Mouse (Mus musculus) testis, adult 2 months (tissue): ENCODE measurements around the gene Sipa1l1. TPM values are rescaled to one million over a fixed set of nuclear protein-coding genes. Genes with fewer than 3 reads are reported as not detected.
"Not testable (repeated sequence)": the region's sequence is repeated elsewhere in the genome, so short reads cannot be mapped to it uniquely, and the experiment has no call there.

ENCODE experiments used
- H3K27ac ChIP-seq: fragments of 200-500 bp; 2 replicates; pipeline ENCODE4 v1.5.1; 2012; ENCODE audit warnings: low read depth, low read length; ENCODE audit not compliant: control insufficient read depth, insufficient read depth
- H3K27me3 ChIP-seq: fragments of 200-500 bp; 2 replicates; pipeline ENCODE4 v1.6.1; 2012; ENCODE audit warnings: mild to moderate bottlenecking, low read length, moderate library complexity; ENCODE audit not compliant: control insufficient read depth, insufficient read depth
- H3K36me3 ChIP-seq: fragments of 200-500 bp; 2 replicates; pipeline ENCODE4 v1.6.1; 2012; ENCODE audit warnings: mild to moderate bottlenecking, low read length; ENCODE audit not compliant: control insufficient read depth, insufficient read depth
- H3K4me1 ChIP-seq: fragments of 200-500 bp; 2 replicates; pipeline ENCODE4 v1.6.1; 2012; ENCODE audit warnings: low read length; ENCODE audit not compliant: control insufficient read depth, insufficient read depth
- H3K4me3 ChIP-seq: fragments of 200-500 bp; 2 replicates; pipeline ENCODE4 v1.5.1; 2012; ENCODE audit warnings: low read depth, mild to moderate bottlenecking, low read length, moderate library complexity, mixed read lengths; ENCODE audit not compliant: control insufficient read depth
- CTCF ChIP-seq: fragments of 200-500 bp; IDR thresholded peaks from 2 replicates; pipeline ENCODE4 v1.5.1; 2012; ENCODE audit warnings: low read depth, mild to moderate bottlenecking, inconsistent platforms, low read length, moderate library complexity; ENCODE audit not compliant: control insufficient read depth, insufficient read depth, insufficient replicate concordance
- POLR2A ChIP-seq: fragments of 200-500 bp; IDR thresholded peaks from 2 replicates; pipeline ENCODE4 v1.6.1; 2012; ENCODE audit warnings: low read depth, mild to moderate bottlenecking, inconsistent platforms, low read length, moderate library complexity; ENCODE audit not compliant: control insufficient read depth
- polyA plus RNA-seq: library from polyadenylated mRNA; depleted of rRNA; stranded (reverse); fragments of >200 nt; gene quantifications from 2 replicates; pipeline ENCODE4 v1.2.3, GENCODE M21; 2012

Gene Sipa1l1
- polyA plus RNA-seq, 1 experiment, result 19.5 TPM

GRCm38 (mm10) chr12:82474409-82474808, 305.3 kb downstream of the Sipa1l1 start:
- H3K27me3 ChIP-seq, result no peaks in the 10 kb centered on the region
- H3K36me3 ChIP-seq, result no peaks in the 10 kb centered on the region
- no peak overlapping the region for H3K4me3 ChIP-seq
- TF ChIP-seq POLR2A (no peak), CTCF (no peak)
- peaks cover 16% of the 10 kb centered on the region for H3K4me1 ChIP-seq
- H3K27ac ChIP-seq, result no peak overlapping the region

GRCm38 (mm10) chr12:82476028-82476427, 306.9 kb downstream of the Sipa1l1 start:
- Histone ChIP-seq H3K4me1 (peaks cover 5% of the 10 kb centered on the region), H3K27ac (no peak overlapping the region), H3K36me3 (no peaks in the 10 kb centered on the region), H3K27me3 (no peaks in the 10 kb centered on the region), H3K4me3 (no peak overlapping the region)
- no peak for TF ChIP-seq CTCF
- TF ChIP-seq POLR2A, result no peak

- H3K4me3 ChIP-seq, result no peak overlapping the region
- H3K4me1 ChIP-seq, result peaks cover 3% of the 10 kb centered on the region; the same call in 1 of the 2 replicates
- H3K27me3 ChIP-seq, result no peaks in the 10 kb centered on the region
- TF ChIP-seq CTCF (no peak), POLR2A (no peak)
- H3K27ac ChIP-seq, result no peak overlapping the region
- H3K36me3 ChIP-seq, result no peaks in the 10 kb centered on the region
These were observed 307.5 kb downstream of the Sipa1l1 start for GRCm38 (mm10) chr12:82476580-82476979.

- Histone ChIP-seq H3K27ac (no peak overlapping the region), H3K27me3 (no peaks in the 10 kb centered on the region), H3K4me1 (peaks cover 3% of the 10 kb centered on the region; the same call in 1 of the 2 replicates), H3K4me3 (peak overlapping the region; percentile 20), H3K36me3 (no peaks in the 10 kb centered on the region)
- TF ChIP-seq POLR2A (no peak), CTCF (no peak)
These were observed 308.7 kb downstream of the Sipa1l1 start for GRCm38 (mm10) chr12:82477826-82478225.

GRCm38 (mm10) chr12:82478256-82478655, 309.1 kb downstream of the Sipa1l1 start:
- Histone ChIP-seq H3K27me3 (no peaks in the 10 kb centered on the region), H3K4me3 (peak overlapping the region; percentile 36), H3K4me1 (peaks cover 3% of the 10 kb centered on the region; the same call in 1 of the 2 replicates), H3K36me3 (no peaks in the 10 kb centered on the region), H3K27ac (no peak overlapping the region)
- TF ChIP-seq POLR2A (no peak), CTCF (no peak)

GRCm38 (mm10) chr12:82479393-82479792, 310.3 kb downstream of the Sipa1l1 start:
- Histone ChIP-seq H3K36me3 (no peaks in the 10 kb centered on the region), H3K27ac (no peak overlapping the region)

GRCm38 (mm10) chr12:82480425-82480824, 311.3 kb downstream of the Sipa1l1 start:
- not testable (repeated sequence) for H3K4me1 ChIP-seq, H3K27ac ChIP-seq, H3K27me3 ChIP-seq, H3K36me3 ChIP-seq, H3K4me3 ChIP-seq

More at GRCm38 (mm10) chr12:82479393-82479792, 310.3 kb downstream of the Sipa1l1 start:
- H3K4me1 ChIP-seq, result peaks cover 3% of the 10 kb centered on the region; the same call in 1 of the 2 replicates
- no peaks in the 10 kb centered on the region for H3K27me3 ChIP-seq
- H3K4me3 ChIP-seq, result no peak overlapping the region
- TF ChIP-seq CTCF (no peak), POLR2A (no peak)

- Histone ChIP-seq H3K27ac (no peak overlapping the region), H3K27me3 (no peaks in the 10 kb centered on the region), H3K4me3 (no peak overlapping the region), H3K4me1 (peaks cover 4% of the 10 kb centered on the region), H3K36me3 (no peaks in the 10 kb centered on the region)
- TF ChIP-seq POLR2A, result no peak
- no peak for TF ChIP-seq CTCF
These were observed 316.3 kb downstream of the Sipa1l1 start for GRCm38 (mm10) chr12:82485466-82485865.
